Mouse (Mus musculus) frontal cortex, postnatal 25 days (tissue): ENCODE measurements around the gene Adamts20.
"Not testable (repeated sequence)": the region's sequence is repeated elsewhere in the genome, so short reads cannot be mapped to it uniquely, and the experiment has no call there.

Experiments
- DNase-seq, 2 experiments: peaks; one replicate each; pipeline ENCODE4 v3.0.0; 2022; ENCODE audit warnings: low spot score in 2 of 2

Adamts20 gene

DNA sequence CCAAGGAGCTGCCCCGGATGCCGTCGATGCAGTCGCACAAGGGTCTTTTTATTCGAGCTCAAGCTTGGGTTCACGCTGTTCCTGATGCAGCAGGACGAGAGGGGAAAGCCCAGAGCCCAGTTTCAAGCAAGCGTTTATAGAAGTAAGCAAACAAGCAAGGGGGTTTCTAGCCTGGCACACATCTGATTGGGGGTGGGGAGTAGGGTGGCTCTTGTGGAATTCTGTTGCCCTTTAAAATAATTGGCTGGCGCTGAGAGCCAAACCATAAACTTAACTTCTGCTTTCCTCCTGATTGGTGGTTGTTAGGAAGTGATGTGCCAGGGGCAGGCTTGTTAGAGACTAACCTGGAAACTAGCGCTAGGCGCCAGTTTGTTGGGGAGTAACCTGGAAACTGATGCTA lies at the start of gene Adamts20:
Adamts20 (minus strand) TSS at position 101 of the 400 bp plus-strand sequence.
- no peak for DNase-seq

- DNase-seq = no peak
These were observed 38.4 kb upstream of the Adamts20 start for GRCm38 (mm10) chr15:94503451-94504215.

DNA sequence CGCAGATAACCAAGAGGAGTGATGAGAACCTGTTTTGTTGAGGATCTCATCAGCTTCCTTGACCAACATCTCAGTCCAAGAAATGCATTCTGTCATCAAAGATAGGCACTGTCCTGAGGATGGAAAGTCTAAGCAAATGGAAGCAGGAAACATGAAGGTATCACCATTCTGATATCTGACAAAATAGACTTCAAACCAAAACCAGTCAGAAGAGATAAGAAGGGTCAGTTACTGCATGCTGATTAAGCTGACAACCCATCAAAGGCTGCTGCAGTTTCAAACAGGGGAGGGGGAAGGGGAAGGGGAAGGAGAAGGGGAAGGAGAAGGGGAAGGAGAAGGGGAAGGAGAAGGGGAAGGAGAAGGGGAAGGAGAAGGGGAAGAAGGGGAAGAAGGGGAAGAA lies 34.0 kb upstream of the Adamts20 start:
- DNase-seq = no peak

- no peak for DNase-seq
These were observed 30.7 kb upstream of the Adamts20 start for GRCm38 (mm10) chr15:94495936-94496335.

DNA sequence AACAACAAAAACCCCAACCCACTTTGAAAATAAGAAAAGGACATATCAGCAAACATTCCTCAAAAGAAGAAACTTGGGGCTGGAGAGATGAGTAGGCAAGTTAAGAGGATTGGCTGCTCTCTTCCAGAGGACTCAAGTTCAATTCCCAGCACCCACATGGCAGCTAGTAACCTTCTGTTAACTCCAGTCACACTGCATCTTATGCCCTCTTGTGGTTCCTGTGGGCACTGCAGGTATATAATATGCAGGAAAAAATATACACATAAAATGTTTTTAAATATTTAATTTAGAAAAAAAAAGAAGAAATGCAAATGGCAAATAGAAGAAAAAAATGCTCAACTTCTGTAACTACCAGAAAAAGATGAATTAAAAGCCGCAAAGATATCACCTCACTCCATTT lies 29.2 kb upstream of the Adamts20 start:
- DNase-seq = no peak

DNA sequence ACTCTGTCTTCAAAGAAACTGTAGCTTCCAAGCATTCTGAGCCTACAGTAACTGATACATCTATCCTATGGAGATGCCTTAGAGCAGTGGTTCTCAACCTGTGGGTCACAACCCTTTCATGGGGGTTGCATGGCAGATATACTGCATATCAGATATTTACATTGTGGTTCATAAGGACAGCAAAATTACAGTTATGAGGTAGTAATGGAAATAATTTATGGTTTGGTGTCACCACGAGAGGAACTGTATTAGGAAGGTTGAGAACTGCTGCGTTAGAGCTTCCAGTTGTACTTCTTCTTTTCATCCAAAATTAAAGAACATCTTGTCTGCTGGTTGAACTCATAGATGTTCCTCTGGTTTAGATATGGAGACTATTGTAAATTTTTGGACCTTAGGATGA lies 24.2 kb upstream of the Adamts20 start:
- DNase-seq = no peak

DNA sequence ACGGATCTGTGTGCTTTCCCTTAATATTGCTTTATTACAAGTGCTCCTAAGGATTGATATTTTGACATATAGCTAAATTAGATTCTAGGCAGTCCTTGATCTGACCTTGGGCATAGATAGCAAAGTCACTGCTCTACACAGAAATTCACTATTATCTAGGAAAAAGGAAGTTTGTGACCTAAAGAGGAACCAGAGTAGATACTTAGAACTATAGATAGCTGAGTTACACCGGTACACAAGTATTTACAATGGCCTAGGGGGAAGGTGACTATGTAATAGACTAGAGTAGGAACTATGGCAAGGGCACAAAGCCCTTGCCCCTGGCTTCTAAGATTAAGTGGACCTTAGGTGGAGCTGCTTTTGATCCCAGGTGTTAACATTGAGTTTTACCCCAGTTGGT lies 22.8 kb upstream of the Adamts20 start:
- not testable (repeated sequence) for DNase-seq

- DNase-seq = no peak
These were observed 17.3 kb upstream of the Adamts20 start for GRCm38 (mm10) chr15:94482555-94482954.

DNA sequence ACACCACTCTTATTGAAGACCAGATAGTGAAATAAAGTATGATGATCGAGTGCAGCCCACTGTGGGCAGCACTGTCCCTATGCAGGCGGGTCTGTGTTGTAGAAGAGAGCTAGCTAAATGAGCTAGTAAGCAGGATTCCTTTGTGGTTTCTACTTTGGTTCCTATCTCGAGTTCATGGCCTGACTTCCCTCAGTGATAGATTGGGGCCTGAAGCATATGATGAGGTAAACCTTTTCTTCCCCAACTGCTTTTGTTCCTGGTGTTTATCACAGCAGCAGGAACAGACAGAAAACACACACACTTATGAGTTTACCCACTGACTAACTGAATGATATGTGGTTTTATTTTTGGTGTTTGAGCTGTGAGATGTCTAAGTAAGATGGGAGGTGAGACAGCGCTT lies 15.6 kb upstream of the Adamts20 start:
- no peak for DNase-seq

- DNase-seq = no peak
These were observed 15.0 kb upstream of the Adamts20 start for GRCm38 (mm10) chr15:94480248-94480647.

DNA sequence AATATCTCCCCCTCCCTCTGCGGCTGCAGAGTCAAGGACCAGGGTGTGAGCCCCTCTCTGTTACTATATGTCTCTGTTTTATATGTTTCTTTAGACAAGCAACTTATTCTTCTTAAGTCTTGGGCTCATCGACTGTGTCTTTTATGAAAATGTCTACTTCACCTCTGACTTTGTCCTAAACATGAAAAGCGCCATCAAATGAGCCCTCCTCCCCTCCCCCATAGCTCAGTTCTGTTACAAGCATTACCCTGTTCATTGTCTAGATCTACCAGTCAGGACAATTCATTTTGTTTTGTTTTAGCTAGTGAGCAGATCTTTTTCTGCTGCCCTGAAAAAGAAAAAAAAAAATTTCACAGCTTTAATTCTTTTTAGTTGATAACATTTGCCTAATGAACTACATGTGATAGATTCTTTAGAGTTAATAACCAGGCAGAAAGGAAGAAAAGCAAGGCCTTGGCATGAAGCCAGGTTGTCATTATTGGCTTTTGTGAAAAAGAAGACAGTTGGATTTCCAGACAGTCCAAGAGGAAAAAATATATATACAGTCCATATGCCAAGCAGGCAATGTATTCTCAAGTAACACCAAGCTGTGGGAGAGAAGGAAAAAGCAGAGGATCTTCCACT lies 14.4 kb upstream of the Adamts20 start:
- DNase-seq = no peak

GRCm38 (mm10) chr15:94478706-94479105 lies 13.5 kb upstream of the Adamts20 start:
- DNase-seq = no peak

DNA sequence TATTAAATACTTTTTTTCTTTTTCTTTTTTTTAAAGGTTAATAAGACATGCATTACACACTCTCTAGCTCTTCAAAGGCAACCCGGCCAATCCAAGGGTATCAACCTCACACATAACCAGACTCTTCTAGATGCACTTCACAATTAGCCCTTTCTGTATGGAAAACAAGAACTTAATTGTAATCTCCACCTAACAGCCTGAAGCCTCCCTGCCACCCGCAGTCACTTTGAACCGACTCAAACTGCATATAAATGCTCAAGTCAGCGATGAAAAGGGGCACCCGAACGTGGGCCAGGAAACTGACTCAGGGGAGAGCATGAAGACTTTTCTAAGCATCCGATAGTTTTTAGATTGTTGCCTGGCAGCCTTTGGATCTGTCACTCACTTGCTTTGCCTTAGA lies 12.1 kb upstream of the Adamts20 start:
- DNase-seq = no peak

GRCm38 (mm10) chr15:94475975-94476374 lies 10.8 kb upstream of the Adamts20 start:
- no peak for DNase-seq

DNA sequence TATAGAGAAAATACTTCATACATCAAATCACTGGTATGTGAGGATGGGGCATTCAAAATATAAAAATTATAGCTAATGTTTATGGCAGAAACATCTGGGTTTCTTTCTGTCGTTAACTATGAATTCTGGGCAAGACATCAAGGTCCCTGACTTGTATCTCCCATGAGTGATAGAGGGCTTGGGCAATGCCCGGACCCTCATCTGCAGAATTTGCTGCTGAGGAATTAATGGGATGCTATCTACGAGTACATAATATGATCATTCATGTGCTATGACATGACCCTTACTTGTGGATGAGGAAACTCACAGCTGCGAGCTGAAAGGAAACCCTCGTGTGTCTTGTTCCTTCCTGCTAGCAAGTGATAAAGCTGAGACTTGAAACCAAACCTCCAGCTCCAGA lies 5.1 kb upstream of the Adamts20 start:
- no peak for DNase-seq

DNA sequence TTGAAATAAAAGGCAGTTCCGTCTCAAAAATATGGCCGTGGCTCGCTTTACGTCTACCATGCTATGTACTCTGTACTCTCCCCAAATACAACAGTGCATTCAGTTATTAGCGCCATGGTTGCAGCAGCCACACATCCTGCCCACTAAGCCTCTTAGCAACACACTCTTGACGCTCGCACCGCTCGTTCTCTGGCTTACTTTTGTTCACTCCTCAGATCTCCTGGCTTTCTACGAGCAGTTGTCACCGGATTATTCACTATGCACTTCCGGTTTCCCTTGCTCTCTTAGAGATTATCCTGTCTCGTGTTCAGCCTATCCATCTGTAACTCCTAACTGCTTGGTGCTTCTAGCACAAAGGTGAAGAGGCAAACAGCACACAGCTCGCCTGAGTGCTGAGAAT lies 337 bp downstream of the Adamts20 start:
- no peak for DNase-seq

DNA sequence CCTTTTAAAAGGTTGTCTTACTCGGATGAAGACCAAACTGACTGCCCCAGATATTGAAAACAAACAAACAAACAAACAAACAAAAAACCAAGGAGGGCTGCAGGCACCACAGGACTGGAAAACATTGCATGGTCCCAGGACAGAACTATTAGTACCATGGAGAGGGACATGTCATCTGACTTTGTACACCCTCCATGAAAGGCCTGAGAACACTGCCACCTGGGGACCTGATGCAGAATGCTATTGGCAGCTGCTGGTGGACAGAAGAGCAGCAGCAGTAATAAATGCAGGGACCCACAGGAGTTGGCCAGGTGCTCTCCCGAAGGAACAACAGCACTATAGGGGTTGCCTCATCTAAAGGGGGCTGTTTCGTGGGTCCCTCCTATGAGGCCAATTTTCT lies 2.0 kb downstream of the Adamts20 start:
- no peak for DNase-seq

GRCm38 (mm10) chr15:94462206-94462605 lies 3.0 kb downstream of the Adamts20 start:
- DNase-seq = no peak

DNA sequence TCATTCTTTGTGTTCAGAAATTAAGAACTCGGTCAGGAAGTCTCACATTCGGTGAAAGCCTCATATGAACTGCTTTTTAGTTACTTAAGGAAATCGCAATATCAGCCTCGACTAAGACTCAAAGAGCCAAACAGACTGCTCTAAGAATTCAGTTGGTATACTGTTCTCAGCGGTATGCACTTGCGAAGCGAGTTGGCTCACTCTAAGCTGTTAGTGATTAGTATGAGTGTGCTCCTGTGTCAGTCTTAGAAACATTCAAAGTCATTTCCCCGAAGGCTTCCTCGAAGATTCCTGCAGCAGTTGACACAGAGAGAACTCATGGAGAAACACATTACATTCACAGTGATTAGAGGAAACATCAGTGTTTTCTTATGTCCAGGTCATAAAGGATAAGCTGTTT lies 4.1 kb downstream of the Adamts20 start:
- DNase-seq = no peak

DNA sequence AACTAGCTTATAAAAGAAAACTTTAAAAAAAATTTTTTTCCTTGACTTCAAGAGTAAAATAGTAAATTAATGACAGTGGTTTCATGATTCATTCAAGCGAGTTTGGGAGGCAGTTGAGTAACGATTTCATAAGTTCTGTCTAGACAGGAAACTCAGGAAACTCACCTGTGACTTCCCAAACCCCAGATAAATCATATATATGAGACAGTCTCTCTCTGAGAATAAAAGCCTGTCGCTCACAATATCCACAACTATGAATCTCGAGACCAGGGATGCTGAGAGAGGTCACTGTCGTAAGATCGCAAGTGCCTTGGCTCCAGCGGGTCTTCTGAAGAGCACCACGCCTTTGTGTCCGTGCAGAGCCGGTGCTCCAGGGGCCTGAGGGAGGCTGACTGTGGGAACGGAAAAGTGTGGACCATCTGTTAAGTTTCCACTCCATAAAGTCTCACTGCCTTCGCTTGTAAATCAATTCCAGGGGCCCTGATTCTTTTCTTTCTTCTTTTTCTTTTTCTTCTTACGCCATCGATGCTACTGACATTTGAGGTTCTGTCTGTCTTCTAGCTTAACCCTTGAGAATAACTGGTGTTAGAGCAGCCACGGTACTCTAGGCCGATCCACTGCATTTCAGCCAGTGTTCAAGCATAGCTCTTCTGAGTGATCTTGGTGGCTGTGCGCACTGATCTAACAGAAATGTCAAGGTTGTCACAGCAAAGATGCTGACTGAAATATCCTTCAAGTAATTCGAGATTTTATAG lies 7.4 kb downstream of the Adamts20 start:
- no peak for DNase-seq

DNA sequence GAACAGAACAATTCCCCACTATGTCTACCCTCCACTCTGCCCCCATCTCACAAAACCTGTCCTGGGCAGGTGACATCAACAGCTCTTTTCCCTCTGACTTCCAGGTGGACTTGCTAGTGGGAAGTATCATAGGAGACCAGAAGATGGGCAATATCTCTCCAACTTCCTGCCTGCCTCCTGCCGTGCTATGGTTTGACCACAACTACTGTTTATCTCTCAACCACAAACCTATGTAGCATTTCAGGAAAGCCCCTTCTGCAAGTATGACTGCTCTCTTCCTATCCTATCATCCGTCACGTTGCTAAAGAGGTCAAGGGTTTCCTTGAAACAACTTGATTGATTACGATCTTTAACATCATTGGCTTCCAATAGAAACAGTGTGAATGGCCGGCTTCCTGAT lies 12.4 kb downstream of the Adamts20 start:
- no peak for DNase-seq

DNA sequence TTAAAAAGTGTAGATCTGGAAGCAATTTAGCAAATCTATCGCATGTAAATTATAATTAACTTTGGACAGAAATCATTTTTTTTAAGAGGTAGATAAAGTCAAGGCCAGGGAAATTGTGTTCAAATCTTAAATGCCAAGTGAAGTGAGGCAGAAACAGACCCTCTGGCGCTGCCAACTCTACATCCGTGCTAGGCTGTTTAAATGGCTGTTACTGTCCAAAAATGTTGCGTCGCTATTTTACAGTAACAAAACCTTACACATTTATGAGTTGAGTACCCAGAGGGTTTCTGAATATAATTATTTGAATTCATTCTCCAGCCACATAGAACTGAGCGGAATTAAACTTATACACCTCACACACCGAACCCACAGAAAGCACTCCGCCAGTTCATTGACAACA lies 13.6 kb downstream of the Adamts20 start:
- DNase-seq = no peak
